Mouse (Mus musculus): ENCODE measurements around the gene Olfr1183. TPM values are rescaled to one million over a fixed set of nuclear protein-coding genes. Genes with fewer than 3 reads are reported as not detected.
"Not testable (repeated sequence)": the region's sequence is repeated elsewhere in the genome, so short reads cannot be mapped to it uniquely, and the experiment has no call there.

Gene Olfr1183
- total RNA-seq (2021), result not detected

- DNase-seq (ENCODE audit: low spot score in 2 of 2); intact Hi-C loops (cut with DNase I): not testable (repeated sequence)
These were observed at the start of gene Olfr1183 for GRCm38 (mm10) chr2:88454567-88454966. Olfr1183 (plus strand) TSS chr2:88454867.

GRCm38 (mm10) chr2:88406353-88406752 is 48.3 kb upstream of the Olfr1183 start, which contains the start of gene Olfr1179:
Olfr1179 (minus strand) TSS chr2:88406453.
- DNase-seq (ENCODE audit: low spot score in 2 of 2), result no peak
- intact Hi-C loops (cut with DNase I), result no loop called here

- intact Hi-C loops (cut with DNase I), result no loop called here
These were observed 35.6 kb upstream of the Olfr1183 start, which contains the start of gene Olfr1180 for GRCm38 (mm10) chr2:88419051-88419450. Olfr1180 (minus strand) TSS chr2:88419151.

GRCm38 (mm10) chr2:88426071-88426470 is 28.6 kb upstream of the Olfr1183 start, which contains the start of gene Olfr1181:
Olfr1181 (minus strand) TSS chr2:88426171.
- intact Hi-C loops (cut with DNase I), result no loop called here
- no peak for DNase-seq (ENCODE audit: low spot score in 2 of 2)

More at GRCm38 (mm10) chr2:88419051-88419450, 35.6 kb upstream of the Olfr1183 start, which contains the start of gene Olfr1180:
- no peak for DNase-seq (ENCODE audit: low spot score in 2 of 2)

- DNase-seq (ENCODE audit: low spot score in 2 of 2), result no peak
- intact Hi-C loops (cut with DNase I), result no loop called here
These were observed 5.6 kb upstream of the Olfr1183 start, which contains the start of gene Gm13757 for GRCm38 (mm10) chr2:88449031-88449430. Gm13757 (minus strand) TSS chr2:88449131.

- intact Hi-C loops (cut with DNase I), result no loop called here
- DNase-seq (ENCODE audit: low spot score in 2 of 2), result no peak
These were observed 28.6 kb downstream of the Olfr1183 start, which contains the start of gene Olfr1184 for GRCm38 (mm10) chr2:88483298-88483697. Olfr1184 (plus strand) TSS chr2:88483598.

- DNase-seq (ENCODE audit: low spot score in 2 of 2), result no peak
- intact Hi-C loops (cut with DNase I), result no loop called here
These were observed 38.4 kb downstream of the Olfr1183 start, which contains the start of gene Olfr1185-ps1 for GRCm38 (mm10) chr2:88493020-88493419. Olfr1185-ps1 (plus strand) TSS chr2:88493320.

GRCm38 (mm10) chr2:88518251-88518650 is 63.6 kb downstream of the Olfr1183 start, which contains the start of gene Olfr1186:
Olfr1186 (plus strand) TSS chr2:88518551.
- intact Hi-C loops (cut with DNase I), result no loop called here

More at GRCm38 (mm10) chr2:88518251-88518650, 63.6 kb downstream of the Olfr1183 start, which contains the start of gene Olfr1186:
- DNase-seq (ENCODE audit: low spot score in 2 of 2), result no peak

Other genes with a start within 250 kb of the Olfr1183 start
- not detected for gene Olfr1170, start 226.5 kb upstream of the Olfr1183 start, total RNA-seq (2021)
- gene Olfr1173, start 175.0 kb upstream of the Olfr1183 start, total RNA-seq (2021), result not detected
- gene Olfr1174-ps, start 139.7 kb upstream of the Olfr1183 start, total RNA-seq (2021), result not detected
- gene Olfr1175-ps, start 127.7 kb upstream of the Olfr1183 start, total RNA-seq (2021), result not detected
- gene Olfr1176, start 118.1 kb upstream of the Olfr1183 start, total RNA-seq (2021), result not detected
- not detected for gene Olfr1177-ps, start 108.4 kb upstream of the Olfr1183 start, total RNA-seq (2021)
- not detected for gene Olfr1178, start 67.8 kb upstream of the Olfr1183 start, total RNA-seq (2021)
- not detected for gene Olfr1179, start 48.4 kb upstream of the Olfr1183 start, total RNA-seq (2021)
- not detected for gene Olfr1180, start 35.7 kb upstream of the Olfr1183 start, total RNA-seq (2021)
- gene Olfr1181, start 28.7 kb upstream of the Olfr1183 start, total RNA-seq (2021), result not detected
- not detected for gene Gm13757, start 5.7 kb upstream of the Olfr1183 start, total RNA-seq (2021)
- not detected for gene Olfr1184, start 28.7 kb downstream of the Olfr1183 start, total RNA-seq (2021)
- not detected for gene Olfr1185-ps1, start 38.5 kb downstream of the Olfr1183 start, total RNA-seq (2021)
- not detected for gene Olfr1186, start 63.7 kb downstream of the Olfr1183 start, total RNA-seq (2021)
- not detected for gene Olfr1188, start 102.1 kb downstream of the Olfr1183 start, total RNA-seq (2021)
- not detected for gene Olfr1189, start 131.6 kb downstream of the Olfr1183 start, total RNA-seq (2021)
- gene Olfr1191-ps1, start 185.7 kb downstream of the Olfr1183 start, total RNA-seq (2021), result not detected
- not detected for gene Olfr1192-ps1, start 193.6 kb downstream of the Olfr1183 start, total RNA-seq (2021)
- gene Olfr1193, start 220.8 kb downstream of the Olfr1183 start, total RNA-seq (2021), result not detected
- gene Olfr1195, start 234.3 kb downstream of the Olfr1183 start, total RNA-seq (2021), result not detected
- gene Olfr1196, start 249.7 kb downstream of the Olfr1183 start, total RNA-seq (2021), result not detected

Measured in left cerebral cortex, postnatal 25 days (tissue).